Mouse (Mus musculus) adrenal gland, postnatal 25 days (tissue): ENCODE measurements around the gene Ntm. TPM values are rescaled to one million over a fixed set of nuclear protein-coding genes. Genes with fewer than 3 reads are reported as not detected.

ENCODE experiments used
- DNase-seq: peaks from one replicate; pipeline ENCODE4 v3.0.0; 2021; ENCODE audit warnings: mixed read lengths
- total RNA-seq: library from RNA; stranded (reverse); gene quantifications from 2 replicates; pipeline ENCODE4 v1.2.3, GENCODE M21; 2021

Gene Ntm
- total RNA-seq, 1 experiment from 2014 or later: 0.94 TPM

GRCm38 (mm10) chr9:29472226-29472625 lies 490.7 kb downstream of the Ntm start:
- DNase-seq: no peak

GRCm38 (mm10) chr9:29464756-29465155 lies 498.2 kb downstream of the Ntm start:
- no peak for DNase-seq

GRCm38 (mm10) chr9:29462970-29463593 lies 499.9 kb downstream of the Ntm start:
- DNase-seq: no peak

- peak; percentile 64 for DNase-seq
These were observed 504.9 kb downstream of the Ntm start for GRCm38 (mm10) chr9:29457976-29458572.

- no peak for DNase-seq
These were observed 506.9 kb downstream of the Ntm start for GRCm38 (mm10) chr9:29456014-29456413.

- DNase-seq: no peak
These were observed 511.7 kb downstream of the Ntm start for GRCm38 (mm10) chr9:29451232-29451631.

- no peak for DNase-seq
These were observed 518.9 kb downstream of the Ntm start for GRCm38 (mm10) chr9:29444001-29444400.

GRCm38 (mm10) chr9:29439401-29439800 lies 523.5 kb downstream of the Ntm start:
- no peak for DNase-seq

- no peak for DNase-seq
These were observed 528.3 kb downstream of the Ntm start for GRCm38 (mm10) chr9:29434611-29435010.

- no peak for DNase-seq
These were observed 529.0 kb downstream of the Ntm start for GRCm38 (mm10) chr9:29433910-29434309.

- no peak for DNase-seq
These were observed 529.8 kb downstream of the Ntm start for GRCm38 (mm10) chr9:29433156-29433555.

- DNase-seq: no peak
These were observed 531.4 kb downstream of the Ntm start for GRCm38 (mm10) chr9:29431590-29431989.

- no peak for DNase-seq
These were observed 532.8 kb downstream of the Ntm start for GRCm38 (mm10) chr9:29430189-29430588.

- peak; percentile 5 for DNase-seq
These were observed 534.6 kb downstream of the Ntm start for GRCm38 (mm10) chr9:29428322-29428721.

GRCm38 (mm10) chr9:29426261-29426660 lies 536.7 kb downstream of the Ntm start:
- DNase-seq: no peak

- no peak for DNase-seq
These were observed 547.4 kb downstream of the Ntm start for GRCm38 (mm10) chr9:29415578-29415977.

GRCm38 (mm10) chr9:29413126-29413525 lies 549.8 kb downstream of the Ntm start:
- DNase-seq: no peak

GRCm38 (mm10) chr9:29412181-29412771 lies 550.7 kb downstream of the Ntm start:
- DNase-seq: peak; percentile 43

GRCm38 (mm10) chr9:29411408-29412180 lies 551.3 kb downstream of the Ntm start:
- DNase-seq: peak; percentile 39

- DNase-seq: no peak
These were observed 552.1 kb downstream of the Ntm start for GRCm38 (mm10) chr9:29410728-29411407.

GRCm38 (mm10) chr9:29410284-29410683 lies 552.7 kb downstream of the Ntm start:
- DNase-seq: no peak

GRCm38 (mm10) chr9:29409216-29409907 lies 553.6 kb downstream of the Ntm start:
- DNase-seq: peak; percentile 65
